Mouse (Mus musculus) B cell, adult 62 days (primary cell): ENCODE data around the gene Nr0b1. TPM values are rescaled to one million over a fixed set of nuclear protein-coding genes. Genes with fewer than 3 reads are reported as not detected.

Experiments
- total RNA-seq: library from RNA; stranded (reverse); gene quantifications from 4 replicates; pipeline ENCODE4 v1.2.4, GENCODE M21; 2023

Nr0b1 gene
- total RNA-seq: not detected in 4 replicates

DNA sequence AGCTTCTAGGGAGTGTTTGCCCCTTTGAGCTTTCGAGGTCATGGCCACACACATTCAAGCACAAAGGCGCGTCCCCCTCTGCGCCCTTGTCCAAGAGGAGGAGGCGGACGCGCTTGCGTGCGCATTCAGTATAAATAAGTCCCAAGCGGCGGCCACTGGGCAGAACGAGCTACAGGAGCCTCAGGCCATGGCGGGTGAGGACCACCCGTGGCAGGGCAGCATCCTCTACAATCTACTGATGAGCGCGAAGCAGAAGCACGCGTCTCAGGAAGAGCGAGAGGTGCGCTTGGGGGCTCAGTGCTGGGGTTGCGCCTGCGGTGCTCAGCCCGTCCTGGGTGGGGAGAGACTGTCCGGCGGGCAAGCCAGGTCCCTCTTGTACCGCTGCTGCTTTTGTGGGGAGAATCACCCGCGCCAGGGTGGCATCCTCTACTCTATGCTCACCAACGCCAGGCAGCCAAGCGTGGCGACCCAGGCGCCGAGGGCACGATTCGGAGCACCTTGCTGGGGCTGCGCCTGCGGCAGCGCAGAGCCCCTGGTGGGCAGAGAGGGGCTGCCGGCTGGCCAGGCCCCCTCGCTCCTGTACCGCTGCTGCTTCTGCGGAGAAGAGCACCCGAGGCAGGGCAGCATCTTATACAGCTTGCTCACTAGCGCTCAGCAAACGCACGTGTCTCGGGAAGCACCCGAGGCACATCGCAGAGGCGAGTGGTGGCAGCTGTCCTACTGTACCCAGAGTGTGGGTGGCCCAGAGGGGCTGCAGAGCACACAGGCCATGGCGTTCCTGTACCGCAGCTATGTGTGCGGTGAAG is at the start of gene Nr0b1:
Nr0b1 (plus strand) TSS at position 151 of the 806 bp plus-strand sequence.

Other genes with a start within 250 kb of the Nr0b1 start
- gene Samt3, start 147.6 kb upstream of the Nr0b1 start, total RNA-seq: not detected in 4 replicates
- not detected in 4 replicates for gene Mageb4, start 113.3 kb downstream of the Nr0b1 start, total RNA-seq